Mouse (Mus musculus) left cerebral cortex, adult 2 months (tissue): ENCODE measurements at regions not wholly inside any gene's neighbourhood (a gene's known extent, or its start where the extent isn't known, plus 50 kb on each side); places are given as distances from the start of the nearest gene placed in this dataset.

Source experiments
- DNase-seq, 2 experiments: peaks; one replicate each; pipeline ENCODE4 v3.0.0; 2021 to 2022; ENCODE audit warnings: low spot score in 2 of 2, mixed read lengths in 1 of 2; ENCODE audit errors: extremely low spot score in 1 of 2
- H3K27ac ChIP-seq: fragments of 200-600 bp; 2 replicates; pipeline ENCODE4 v1.8.1; 2022
- H3K4me3 ChIP-seq: fragments of 200-600 bp; 2 replicates; pipeline ENCODE4 v1.8.1; 2022
- CTCF ChIP-seq: fragments of 200-600 bp; IDR thresholded peaks from 2 replicates; pipeline ENCODE4 v1.8.1; 2022; ENCODE audit warnings: antibody characterized with exemption, mild to moderate bottlenecking, moderate library complexity
- intact Hi-C: fragments of 180-260 bp; cut with DNase I; formaldehyde crosslinking; loops from one replicate; pipeline ENCODE4 v1.15.1; 2025

DNA sequence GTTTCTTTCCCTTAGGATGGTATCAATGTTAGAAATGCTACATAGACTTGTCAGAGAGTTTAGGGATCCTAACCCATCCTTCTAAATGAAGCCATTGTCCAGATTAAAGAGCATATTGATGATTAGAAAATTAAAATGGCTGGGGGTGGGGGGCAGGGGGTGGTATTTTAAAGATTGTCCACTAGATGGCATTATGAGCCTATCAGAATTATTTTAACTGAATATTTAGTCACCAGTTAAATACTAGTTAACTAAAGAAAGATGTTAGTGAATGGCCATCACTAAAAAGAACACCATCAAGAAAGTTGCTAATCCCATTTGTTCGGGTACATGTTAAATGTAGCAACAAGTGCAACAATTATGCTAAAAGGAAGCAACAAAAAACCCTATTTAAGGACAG lies 1909.6 kb upstream of the 5930422O12Rik start:
- DNase-seq, result no peak
- H3K27ac ChIP-seq, result no peak overlapping the region
- intact Hi-C loops, result loop anchor here (1.0 to 10.0 kb wide), 3 partner anchors 222 to 696 kb away; no protein-coding TSS in a partner anchor
- peak; percentile 52 for TF ChIP-seq CTCF
- H3K4me3 ChIP-seq, result no peak overlapping the region

GRCm38 (mm10) chr8:31520991-31521448 lies 1907.5 kb upstream of the 5930422O12Rik start:
- TF ChIP-seq CTCF, result no peak
- intact Hi-C loops, result no loop called here
- H3K4me3 ChIP-seq, result no peak overlapping the region
- no peak overlapping the region for H3K27ac ChIP-seq
- no peak for DNase-seq

GRCm38 (mm10) chr8:31525071-31525470 lies 1903.4 kb upstream of the 5930422O12Rik start:
- intact Hi-C loops, result no loop called here
- no peak for DNase-seq
- Histone ChIP-seq H3K4me3 (no peak overlapping the region), H3K27ac (no peak overlapping the region)
- TF ChIP-seq CTCF, result no peak

DNA sequence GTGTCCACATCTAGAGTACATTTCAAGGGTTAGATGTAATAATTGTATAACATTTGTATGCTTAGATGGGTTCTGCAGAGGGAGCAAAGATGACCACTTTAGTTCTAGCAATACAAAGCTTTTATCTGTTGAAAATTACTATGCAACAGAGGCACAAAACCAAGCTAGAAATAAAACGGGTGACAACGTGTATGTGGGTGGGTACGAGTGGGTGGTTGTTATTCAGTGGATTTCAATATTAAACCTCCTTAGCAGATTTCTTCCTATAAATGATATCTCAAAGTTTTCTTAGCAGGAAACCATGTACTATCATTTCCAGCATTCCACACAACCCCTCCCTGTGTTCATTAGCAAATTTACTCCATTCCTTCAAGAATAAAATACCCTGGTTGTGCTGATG lies 1889.3 kb upstream of the 5930422O12Rik start:
- no peak for TF ChIP-seq CTCF
- intact Hi-C loops, result no loop called here
- peak; percentile 12 to 28 for DNase-seq
- Histone ChIP-seq H3K4me3 (no peak overlapping the region), H3K27ac (no peak overlapping the region)

DNA sequence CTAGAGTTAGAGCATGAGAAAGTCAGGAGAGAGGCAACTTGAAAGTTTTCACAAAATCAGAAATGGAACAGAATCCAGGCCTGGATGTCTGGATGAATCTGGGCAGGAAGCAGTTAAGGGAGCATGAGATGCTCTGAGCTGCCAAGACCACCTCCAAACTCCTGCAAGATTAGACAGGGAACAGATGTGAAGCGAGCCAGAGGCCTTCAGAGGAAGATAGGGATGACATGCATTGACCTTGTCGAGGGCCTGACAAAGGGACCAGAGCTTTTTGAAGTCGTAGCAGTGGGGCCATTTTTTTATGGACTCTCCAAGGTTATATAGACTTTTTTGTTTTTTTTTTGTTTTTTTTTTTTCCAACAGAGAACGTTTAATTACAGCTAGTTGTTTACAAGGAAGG lies 1886.9 kb upstream of the 5930422O12Rik start:
- Histone ChIP-seq H3K4me3 (no peak overlapping the region), H3K27ac (no peak overlapping the region)
- no peak for DNase-seq
- no peak for TF ChIP-seq CTCF
- intact Hi-C loops, result no loop called here

DNA sequence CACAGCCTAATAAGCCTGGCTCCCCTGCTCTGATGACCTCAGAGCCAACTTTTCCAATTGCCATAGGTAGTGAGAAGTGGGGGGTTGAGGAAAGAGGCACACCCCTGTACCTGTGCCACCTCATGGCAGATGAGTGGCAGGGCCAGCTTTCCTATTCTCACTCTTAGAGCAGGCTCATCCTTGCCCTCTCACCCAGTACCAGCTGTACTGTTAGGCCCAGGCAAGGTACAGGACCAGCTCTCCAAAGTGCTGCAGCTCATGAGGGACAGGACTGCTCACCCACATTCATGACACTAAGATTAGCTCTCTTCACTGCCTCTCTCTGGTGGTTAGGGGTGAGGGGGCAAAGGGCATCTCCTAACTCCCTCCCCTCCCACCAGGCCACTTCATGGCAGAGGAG lies 1854.4 kb upstream of the 5930422O12Rik start:
- TF ChIP-seq CTCF, result no peak
- Histone ChIP-seq H3K27ac (no peak overlapping the region), H3K4me3 (no peak overlapping the region)
- no peak for DNase-seq
- intact Hi-C loops, result no loop called here

- no peak overlapping the region for H3K4me3 ChIP-seq
- intact Hi-C loops, result no loop called here
- DNase-seq, result no peak
- no peak overlapping the region for H3K27ac ChIP-seq
- TF ChIP-seq CTCF, result no peak
Measured at GRCm38 (mm10) chr8:31576129-31576528, 1852.4 kb upstream of the 5930422O12Rik start.

DNA sequence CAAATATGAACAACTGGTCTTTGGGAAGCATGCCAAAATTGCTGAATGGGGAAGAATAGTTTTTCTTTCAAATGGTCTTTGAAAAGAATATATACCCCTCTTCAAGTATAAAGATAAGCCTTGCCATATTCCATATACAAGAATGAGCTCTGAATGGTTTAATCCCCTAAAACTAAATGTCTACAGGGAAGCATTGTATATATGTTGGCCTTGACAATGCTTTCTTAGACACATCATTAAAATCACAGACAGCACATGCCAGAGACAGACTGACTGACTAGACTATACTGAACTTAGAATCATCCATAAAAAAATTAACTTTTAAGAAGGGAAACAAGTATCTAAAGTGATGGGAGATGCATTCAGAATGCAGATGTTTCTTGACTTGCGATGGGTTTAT lies 1843.8 kb upstream of the 5930422O12Rik start:
- TF ChIP-seq CTCF, result no peak
- Histone ChIP-seq H3K27ac (no peak overlapping the region), H3K4me3 (no peak overlapping the region)
- no peak for DNase-seq
- intact Hi-C loops, result no loop called here

- Histone ChIP-seq H3K4me3 (no peak overlapping the region), H3K27ac (no peak overlapping the region)
- no peak for DNase-seq
- TF ChIP-seq CTCF, result no peak
- intact Hi-C loops, result no loop called here
Measured at GRCm38 (mm10) chr8:31599536-31599935, 1829.0 kb upstream of the 5930422O12Rik start.

GRCm38 (mm10) chr8:31600979-31601378 lies 1827.5 kb upstream of the 5930422O12Rik start:
- H3K27ac ChIP-seq, result no peak overlapping the region
- no peak for TF ChIP-seq CTCF
- intact Hi-C loops, result no loop called here

DNA sequence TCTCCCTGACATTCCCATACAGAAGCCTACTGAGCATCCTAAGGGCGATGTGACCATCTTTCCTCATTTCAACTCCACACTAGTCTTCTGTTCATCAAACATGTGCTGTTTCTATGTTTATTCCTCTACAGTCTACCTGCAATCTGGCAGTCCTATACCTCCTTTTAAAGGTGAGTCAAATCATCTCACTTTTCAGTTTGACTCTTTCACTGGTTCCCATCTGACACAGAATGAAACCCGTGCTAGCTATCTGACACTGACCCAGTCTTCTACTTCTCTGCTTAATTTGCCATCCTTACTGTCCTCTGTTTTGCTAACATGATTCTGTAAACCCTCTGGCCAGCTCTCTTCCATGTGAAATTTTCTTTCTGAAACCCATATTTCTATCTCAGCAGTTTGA lies 1812.0 kb upstream of the 5930422O12Rik start:
- TF ChIP-seq CTCF, result no peak
- no peak overlapping the region for H3K4me3 ChIP-seq
- no peak overlapping the region for H3K27ac ChIP-seq
- intact Hi-C loops, result no loop called here
- DNase-seq, result no peak

More at GRCm38 (mm10) chr8:31600979-31601378, 1827.5 kb upstream of the 5930422O12Rik start:
- H3K4me3 ChIP-seq, result no peak overlapping the region
- DNase-seq, result no peak

GRCm38 (mm10) chr8:31627708-31628107 lies 1800.8 kb upstream of the 5930422O12Rik start:
- Histone ChIP-seq H3K4me3 (no peak overlapping the region), H3K27ac (no peak overlapping the region)
- TF ChIP-seq CTCF, result no peak
- intact Hi-C loops, result no loop called here
- no peak for DNase-seq

DNA sequence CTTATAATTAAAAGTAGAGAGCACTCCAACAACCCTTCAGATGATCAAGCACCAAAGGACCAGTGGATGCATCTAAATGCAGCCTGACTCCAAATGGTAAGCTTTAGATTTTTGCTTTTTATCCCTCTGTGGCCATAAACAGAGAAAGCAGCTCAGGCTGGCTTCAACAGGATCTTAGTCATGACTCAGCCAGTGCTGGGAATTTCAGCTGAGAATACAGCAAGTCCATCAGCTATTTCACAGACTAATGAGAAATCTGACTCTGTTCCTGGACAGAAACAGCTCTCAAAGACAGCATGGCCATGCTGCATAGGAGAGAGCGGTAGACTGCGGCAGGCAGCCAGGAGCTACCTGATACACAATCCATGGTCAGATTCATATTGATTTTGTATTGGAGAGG lies 1800.4 kb upstream of the 5930422O12Rik start:
- DNase-seq, result no peak
- Histone ChIP-seq H3K4me3 (no peak overlapping the region), H3K27ac (no peak overlapping the region)
- TF ChIP-seq CTCF, result no peak; the same call in 1 of the 2 replicates
- intact Hi-C loops, result no loop called here
